Mouse (Mus musculus): ENCODE results near the gene Nckap5.

Nckap5 gene

DNA sequence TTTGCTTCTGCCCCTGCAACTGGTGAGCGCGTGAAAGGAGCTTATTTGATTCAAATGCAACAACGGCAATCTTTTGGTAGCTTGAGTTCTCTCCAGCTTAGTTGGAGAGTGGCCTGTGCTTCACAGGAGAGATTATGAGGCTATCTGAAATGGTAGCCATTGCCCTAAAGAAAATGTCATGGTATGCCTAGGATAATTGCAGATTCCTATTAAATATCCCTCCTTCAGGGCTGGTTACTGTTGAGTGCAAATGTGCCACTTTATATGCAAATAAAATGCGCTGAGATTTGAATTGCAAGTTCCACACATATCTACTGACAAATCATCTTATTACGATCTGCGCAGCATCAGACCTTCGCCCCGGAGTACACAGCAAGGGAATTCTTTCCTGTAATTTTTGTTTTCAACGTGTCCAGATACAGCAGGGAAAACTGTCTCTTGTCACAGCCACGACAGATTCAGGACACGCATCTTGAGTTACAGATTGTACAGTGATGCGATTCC lies 272.8 kb downstream of the Nckap5 start:
- peak; percentile 31; the same call in 1 of the 2 replicates for ATAC-seq (ENCODE audit: low TSS enrichment)

DNA sequence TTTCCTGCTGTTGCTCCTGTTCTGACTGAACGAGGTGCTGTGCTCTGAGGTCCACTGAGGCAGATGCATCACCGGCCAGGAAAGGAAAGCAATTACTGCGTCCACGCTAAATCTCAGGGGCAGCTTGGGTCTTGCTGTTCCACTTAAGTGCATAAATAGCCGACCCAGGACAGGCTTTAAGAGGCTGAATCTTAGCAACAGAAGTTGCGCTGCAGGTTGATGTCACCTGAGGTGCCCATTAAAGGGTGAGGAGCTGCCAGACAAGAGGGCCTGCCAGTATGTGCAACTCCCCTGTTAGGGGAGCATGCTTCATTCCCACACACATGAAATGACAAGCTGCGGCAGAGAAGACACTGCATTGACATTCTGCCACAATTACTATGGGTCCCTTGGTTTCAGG lies 282.6 kb downstream of the Nckap5 start:
- ATAC-seq (ENCODE audit: low TSS enrichment): no peak

DNA sequence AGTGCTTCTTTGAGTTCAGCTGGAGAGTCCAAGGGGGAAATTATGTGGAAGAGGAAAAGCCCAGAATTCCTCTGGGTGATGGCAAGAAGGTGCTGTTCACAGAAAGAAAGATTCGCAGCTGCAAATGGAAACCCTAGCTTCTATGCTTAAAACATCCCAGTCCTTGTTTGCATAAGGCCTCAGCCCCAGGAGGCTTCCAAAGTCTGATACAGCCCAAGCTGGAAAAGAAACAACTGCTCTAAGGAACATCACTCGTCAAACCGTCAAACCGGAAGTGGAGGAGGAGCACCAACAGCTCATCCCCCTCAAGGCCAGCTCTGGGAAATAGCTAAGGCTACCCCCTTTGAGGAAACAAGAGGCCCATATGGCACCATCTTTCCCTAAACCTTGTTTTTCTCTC lies 286.1 kb downstream of the Nckap5 start:
- ATAC-seq (ENCODE audit: low TSS enrichment): no peak

DNA sequence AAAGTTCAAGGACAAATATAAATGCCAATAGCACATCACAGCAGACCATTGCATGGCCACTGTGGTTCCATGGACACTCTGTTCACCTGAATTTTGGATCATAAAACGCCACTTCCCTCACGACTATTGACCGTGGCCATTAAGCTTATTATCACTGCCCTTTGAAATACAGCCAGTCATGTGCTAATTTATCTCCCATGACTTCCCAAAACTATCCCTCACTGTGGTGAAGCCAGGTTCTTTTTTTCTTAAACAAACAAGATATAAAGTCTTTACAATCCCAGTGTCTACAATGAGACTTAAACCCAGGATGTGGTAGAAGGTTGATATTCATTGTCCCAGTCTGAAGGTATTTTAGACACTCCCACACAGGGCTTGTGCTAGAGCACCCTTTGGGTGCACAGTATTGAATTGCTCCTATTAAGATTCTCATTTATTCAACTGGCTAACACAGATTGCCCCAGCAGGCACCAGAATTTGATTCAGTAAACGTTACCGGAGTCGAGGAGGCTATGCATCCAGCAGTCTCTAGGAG lies 293.3 kb downstream of the Nckap5 start:
- ATAC-seq (ENCODE audit: low TSS enrichment): no peak

DNA sequence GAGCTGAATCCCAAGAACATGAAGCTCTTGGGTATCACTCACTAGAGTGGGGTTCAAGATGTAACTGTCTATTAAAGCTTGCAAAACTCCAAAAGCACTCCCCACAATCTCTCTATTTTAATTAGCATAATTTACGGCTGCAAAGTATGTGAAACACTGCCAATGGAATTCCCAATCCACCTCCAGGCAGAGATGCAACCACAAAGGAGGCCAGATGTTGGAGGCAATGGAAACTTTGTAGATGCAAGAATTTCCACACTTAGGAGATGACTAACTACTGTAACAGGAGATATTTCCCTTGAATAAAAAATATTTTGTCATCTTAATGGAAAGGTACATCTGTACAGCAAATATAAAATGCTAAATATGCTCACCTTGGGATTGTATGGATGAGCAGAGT lies 295.1 kb downstream of the Nckap5 start:
- ATAC-seq (ENCODE audit: low TSS enrichment): no peak

DNA sequence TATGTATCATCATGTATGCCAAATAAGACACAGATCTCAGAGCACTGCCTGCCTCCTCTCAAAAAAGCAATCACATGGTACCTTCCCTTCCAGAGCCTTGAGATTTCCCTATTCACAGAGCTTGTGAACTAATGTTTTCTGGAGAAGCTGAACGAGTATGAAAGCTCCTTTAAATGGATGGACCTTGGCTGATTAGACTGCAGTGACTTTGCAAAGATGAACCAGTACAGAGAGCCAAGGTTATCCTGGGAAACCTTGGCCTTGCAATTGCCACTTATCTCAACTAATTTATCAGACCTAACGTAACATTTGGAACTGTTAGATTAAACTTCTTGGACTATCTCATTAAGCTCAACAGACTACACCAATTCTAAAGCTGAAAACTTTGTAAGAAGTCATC lies 296.6 kb downstream of the Nckap5 start:
- no peak for ATAC-seq (ENCODE audit: low TSS enrichment)

DNA sequence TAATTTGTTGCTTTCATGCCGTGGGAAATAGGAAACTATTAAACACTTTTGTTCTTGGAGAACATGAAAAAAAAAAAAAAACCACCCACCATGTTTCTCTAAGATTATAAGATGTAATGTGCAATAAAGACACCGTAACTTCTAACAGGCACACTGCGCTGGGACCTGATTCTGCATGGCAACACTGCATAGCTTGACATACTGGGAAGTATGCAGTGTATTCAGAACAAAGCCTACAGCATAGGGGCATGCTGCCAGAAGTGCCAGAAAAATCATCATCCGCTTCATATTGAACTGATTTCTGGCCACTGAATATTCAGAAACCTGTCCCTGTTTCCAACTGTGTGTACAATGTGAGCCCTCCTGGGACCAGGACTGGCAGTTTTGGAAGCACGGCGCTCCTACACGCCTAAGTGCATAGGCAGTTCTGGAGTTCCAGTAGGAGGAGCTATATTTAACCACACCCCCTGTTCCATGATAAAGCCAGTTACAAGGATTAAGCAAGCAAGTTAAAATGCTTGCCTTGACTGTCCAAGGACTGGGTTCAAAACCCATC lies 302.5 kb downstream of the Nckap5 start:
- peak; percentile 77 for ATAC-seq (ENCODE audit: low TSS enrichment)

DNA sequence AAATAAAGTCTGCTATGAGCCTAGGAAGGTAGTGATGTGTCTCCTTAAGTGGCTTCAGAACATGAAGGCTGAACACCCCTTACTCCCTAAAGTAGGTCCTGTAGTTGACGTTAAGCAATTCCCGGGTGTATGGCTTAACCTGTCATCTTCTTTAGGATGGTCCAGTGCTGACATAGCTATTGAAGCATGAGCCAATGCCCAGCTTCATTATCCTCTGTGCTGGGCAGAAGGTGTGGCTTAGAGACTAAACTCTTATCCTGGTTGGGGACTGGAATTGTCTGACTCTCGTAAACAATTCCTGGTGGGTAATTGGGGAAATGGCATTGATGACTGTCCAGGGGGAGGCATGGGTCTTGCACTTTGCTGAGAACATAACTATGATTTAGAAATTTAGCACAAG lies 312.5 kb downstream of the Nckap5 start:
- ATAC-seq (ENCODE audit: low TSS enrichment): no peak

DNA sequence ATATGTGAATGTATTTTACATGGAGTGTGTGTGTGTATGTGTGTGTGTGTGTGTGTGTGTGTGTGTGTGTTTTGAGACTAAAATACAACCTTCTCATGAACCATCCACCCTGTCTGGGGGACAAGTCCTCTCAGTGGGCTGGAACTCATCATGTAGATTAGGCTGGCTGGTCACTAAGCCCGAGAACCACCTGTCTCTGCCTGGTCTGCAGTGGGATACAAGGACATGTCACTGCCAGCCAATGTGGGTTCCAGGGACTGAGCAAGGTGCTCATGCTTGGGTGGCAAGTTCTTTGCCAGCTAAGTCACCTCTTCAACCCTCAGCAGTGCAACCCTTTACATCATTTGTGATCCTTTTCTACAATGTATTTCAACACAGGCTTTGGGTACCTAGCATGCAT lies 313.2 kb downstream of the Nckap5 start:
- ATAC-seq (ENCODE audit: low TSS enrichment): no peak

DNA sequence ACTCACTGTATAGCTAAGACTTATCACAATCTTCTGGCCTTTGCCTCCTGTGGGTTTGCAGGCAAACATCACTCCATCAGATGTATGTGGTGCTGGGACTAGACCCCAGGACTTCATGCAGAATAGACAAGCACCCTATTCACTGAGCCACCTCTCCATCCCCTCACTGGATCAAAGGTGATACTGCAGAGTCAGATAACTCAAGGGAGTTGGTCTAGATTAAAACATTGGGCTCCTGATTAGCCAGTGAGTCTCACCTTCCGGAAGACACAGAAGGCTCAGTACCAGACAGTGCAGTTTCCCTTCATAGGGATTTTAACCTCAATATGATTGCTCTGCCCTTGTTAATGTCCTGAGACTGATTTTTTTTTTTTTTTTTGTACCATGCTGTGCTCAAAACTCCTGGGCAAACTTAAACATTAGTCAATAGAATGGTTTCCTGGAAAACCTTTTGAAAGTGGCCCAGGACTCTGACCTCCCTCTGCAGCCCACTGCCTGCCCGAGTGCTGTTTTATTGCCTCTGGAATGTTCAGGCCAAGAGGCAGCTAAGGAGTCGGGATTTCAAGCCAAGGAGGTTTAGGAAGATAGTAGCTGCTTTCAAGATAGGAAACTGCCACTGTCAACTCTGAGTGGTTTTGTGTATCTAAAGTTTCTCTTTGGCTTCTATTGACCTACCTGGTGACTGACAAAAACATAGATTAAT lies 315.4 kb downstream of the Nckap5 start:
- ATAC-seq (ENCODE audit: low TSS enrichment): no peak

DNA sequence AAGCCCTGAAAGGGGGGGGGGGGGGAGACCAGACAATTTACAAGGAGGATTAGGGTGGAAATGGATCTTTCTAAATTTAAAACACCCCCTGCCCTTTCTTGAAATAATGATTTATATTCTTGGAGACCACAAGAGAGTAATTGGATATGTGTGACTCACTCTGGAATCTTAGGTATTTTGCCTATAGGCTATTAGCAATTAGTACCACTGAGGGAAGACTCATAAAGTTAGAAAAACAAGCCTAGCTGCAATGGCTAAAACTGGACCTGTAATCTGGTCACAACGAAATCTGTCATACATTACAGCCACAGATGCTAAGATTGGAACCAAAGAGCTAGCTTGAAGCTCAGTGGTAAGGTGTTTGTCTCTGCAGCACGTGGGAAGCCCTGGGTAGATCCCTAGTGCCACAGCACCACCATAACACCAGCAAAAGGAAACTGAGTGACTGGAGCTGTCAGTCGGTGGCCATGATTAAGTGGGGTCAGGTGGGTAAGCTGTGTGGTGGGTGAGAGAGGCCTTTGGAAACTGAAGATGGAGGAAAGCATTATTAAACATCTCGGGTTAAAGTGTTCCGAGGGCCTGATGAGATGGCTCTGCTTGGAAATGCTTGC lies 318.7 kb downstream of the Nckap5 start:
- ATAC-seq (ENCODE audit: low TSS enrichment): no peak

DNA sequence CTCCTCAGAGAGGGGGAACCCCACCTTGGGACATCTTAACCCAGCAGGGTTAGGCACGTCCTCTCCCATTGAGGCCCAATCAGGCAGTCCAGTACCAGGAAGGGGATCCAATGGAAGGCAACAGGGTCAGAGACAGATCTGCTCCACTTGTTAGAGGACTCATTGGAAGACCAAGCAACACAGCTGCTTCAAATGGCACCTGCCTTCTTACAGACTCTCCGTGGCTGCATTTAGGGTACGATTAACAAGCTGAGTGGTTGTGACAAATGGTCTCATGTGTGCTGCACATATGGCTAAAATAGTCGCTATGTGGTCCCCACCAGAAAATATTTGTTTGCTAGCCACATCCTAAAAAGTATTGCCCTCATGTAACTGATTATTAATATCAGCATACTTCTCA lies 325.9 kb downstream of the Nckap5 start:
- no peak for ATAC-seq (ENCODE audit: low TSS enrichment)

DNA sequence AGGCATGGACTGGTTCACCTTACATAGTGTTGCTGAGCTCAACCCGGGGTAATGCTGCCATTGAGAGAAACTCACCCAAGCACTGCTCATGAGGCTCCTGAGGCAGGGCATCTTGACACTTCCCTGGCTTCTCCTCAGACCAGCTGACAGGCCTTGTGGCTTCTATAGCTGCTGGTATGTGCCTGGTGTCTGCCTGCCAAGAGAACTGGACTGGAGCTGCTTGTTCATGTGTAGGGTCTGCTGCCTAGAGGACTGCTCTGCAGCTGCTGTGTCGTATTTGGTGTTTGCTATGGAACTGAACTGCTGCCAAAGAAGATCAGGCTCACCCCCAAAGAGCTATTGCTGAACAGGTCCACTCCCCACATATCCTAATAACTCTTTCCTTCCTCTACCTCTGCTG lies 327.9 kb downstream of the Nckap5 start:
- no peak for ATAC-seq (ENCODE audit: low TSS enrichment)

DNA sequence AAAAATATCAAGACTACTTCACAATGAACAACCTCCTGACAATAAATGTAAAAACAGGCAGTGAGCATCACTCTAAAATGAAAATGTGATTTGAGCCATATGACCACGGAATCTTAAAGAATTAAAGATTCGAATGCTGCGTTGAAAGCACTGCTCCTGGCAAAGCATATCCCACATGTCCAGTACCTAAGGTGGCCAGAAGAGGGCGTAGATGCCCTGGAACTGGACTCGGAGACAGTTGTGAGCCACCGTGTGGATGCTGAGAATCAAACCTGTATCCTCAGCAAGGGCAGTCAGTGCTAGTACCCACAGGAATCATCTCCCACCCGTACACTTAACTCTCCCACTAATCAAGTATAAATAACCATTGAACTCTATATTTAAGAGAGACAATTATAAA lies 333.9 kb downstream of the Nckap5 start:
- no peak for ATAC-seq (ENCODE audit: low TSS enrichment)

DNA sequence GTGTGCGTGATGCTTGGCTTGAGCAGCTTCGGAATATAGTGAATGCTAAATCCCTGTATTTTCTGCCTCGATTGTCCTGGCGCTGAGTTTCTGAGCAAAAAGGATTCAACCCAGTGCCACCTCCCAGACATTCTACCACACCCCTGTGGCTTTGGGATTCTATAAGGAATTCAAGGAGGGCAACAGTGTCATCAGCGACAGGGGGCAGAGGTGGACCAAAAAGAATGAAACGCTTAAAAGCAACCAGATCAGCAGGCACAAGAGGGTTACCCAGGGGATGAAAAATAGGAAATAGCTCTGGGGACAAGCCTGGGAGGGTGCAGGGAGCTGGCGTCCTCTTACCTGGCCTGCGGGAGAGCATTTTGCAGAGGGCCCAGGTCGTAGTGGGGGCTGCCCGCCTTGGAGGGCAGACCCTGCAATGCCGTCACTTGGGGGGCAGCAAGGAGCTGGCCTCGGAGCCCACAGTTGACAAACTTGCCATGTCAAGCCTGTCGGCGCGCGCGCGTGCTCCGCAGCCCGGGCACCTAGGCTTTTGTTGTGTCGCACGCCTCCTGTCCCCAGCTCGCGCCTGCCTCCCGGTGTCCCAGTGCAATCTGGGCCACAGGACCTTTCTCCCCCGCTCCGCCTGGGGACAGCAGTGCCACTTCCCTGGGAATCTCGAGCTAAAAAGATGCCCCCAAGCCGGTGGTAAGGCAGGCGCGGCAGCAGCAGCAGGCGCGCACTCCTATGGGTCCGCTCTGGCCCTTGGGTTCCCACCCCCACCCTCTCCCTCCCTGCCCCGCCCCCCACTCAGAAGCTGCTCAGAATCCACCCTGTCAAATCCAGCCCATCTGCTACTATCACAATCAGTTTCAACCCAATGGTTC lies 338.2 kb downstream of the Nckap5 start:
- peak; percentile 38; the same call in 1 of the 2 replicates for ATAC-seq (ENCODE audit: low TSS enrichment)

DNA sequence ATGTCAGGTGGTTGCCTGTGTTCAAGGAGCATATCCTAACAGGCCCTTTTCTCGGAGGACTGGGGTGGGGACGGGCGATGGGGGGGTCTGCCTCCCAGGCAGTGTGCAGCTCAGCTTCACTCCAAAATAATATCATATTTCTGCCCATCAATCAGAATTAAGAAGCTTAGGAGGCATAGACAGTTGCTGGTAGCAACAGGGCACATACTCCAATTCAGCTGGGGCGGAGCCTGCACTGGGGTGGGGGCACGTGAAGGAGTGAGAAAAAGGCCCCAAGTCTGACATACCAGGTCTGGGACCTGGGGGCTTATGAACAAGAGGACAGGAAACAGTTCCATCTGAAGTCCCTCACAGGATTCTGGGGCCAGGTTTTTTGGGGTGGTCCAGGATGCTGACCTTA lies 339.2 kb downstream of the Nckap5 start:
- no peak for ATAC-seq (ENCODE audit: low TSS enrichment)

DNA sequence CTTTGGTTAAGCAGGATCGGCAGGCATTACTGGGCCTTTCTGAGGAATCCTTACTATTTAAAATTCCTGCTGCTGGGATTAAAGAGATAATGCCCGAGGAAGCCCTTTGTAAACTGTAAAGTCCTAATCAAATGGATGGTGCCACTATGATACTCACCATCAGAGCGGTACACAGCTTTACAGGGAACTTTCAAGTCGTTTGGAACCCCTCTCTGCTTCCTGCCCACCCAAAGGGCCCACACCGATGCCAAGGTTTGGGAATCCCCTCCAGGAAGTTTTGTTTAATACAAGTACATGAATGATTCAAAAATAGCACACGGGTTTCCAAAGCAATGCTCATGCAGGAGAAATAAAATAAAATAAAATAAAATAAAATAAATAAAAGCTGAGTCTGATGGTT lies 340.3 kb downstream of the Nckap5 start:
- no peak for ATAC-seq (ENCODE audit: low TSS enrichment)

DNA sequence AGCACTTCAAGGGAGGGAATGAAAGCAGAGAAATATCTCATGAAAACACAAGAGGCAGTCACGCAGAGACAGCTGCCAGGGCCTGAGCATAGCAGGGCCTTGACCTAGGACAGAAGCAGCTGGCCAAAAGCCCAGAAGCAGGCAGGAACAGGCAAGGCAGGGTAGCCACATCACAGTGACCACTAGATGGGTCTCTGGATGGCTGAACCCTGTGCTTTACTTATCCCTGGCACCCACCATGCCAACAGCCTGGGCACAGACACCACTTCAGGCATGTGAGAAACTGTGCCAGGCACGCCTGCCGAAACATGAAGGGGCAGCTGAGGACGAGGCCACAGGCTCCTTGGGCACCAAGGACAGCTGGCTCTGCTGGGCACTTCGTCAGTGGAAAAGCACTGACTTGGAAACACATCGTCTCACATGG lies 345.9 kb downstream of the Nckap5 start:
- peak; percentile 44 for ATAC-seq (ENCODE audit: low TSS enrichment)

DNA sequence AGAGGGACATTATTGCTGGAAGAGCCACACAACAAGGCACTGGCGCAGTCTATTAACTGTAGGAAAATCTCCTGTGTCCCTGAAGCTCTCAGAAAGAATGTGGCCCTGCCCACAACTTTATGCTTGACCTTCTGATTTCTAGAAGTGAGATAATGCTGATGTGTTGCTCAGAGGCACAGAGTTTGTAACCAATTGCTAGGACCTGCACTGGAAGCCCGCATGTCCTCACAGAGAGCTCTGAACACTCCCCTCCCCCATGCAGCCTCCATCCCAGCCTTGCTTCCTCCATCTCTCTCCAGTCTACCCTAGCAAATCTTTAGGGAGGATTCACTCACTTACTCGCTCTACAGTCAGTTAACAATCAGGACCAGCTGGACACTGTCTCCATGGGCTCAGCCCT lies 346.9 kb downstream of the Nckap5 start:
- ATAC-seq (ENCODE audit: low TSS enrichment): no peak

DNA sequence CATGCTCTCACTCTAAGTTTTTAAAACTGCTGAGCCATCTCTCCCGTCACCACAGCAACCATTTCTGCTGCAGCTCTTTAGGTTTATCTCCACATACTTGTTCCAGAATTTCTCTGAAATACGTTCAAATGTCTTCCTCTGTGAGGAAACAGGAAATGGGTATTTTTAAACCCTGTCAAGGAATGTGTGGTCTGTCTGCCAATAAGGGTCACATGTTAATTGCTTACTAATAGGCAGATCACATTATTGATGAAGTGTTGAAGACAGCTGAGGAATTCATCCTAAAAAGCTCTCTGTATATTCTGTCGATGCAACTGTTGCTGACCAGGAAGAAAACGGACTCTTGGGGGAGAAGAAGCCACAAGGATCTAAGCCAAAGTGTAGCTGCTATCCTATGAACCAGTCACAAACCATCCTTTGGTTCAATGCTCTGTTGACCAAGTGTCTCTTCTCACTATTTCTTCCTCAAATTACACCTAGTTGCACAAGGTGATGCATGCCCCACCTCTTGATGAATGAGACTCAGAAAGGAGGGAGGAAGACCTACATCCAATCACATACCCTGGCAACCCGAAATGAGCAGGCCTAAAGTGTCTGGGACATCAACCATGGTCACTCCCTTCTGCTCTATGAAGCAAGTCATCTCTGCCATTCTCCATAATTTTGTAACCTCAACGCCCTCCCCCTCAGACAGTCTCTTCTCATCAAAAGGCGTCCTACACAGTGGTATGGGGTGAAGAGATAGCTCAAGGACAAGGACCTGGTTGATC lies 349.0 kb downstream of the Nckap5 start:
- no peak for ATAC-seq (ENCODE audit: low TSS enrichment)

DNA sequence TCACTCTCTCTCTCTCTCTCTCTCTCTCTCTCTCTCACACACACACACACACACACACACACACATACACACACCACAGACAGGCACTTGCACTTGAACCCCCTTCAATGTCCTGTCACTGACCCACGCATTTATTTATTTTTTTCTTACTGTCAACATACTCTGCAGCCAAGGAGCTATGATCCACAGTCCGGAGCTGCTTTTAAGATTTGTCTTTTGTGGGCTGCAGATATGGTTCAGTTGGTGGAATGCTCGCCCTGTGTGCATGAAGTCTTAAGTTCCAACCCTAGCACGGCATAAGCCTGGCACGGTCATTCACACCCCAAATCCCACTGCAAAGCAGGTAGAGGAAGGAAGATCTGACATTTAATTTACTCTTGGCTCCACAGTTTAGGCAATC lies 357.6 kb downstream of the Nckap5 start:
- ATAC-seq (ENCODE audit: low TSS enrichment): no peak

All from frontal cortex, adult (tissue).